Mouse (Mus musculus) gastrocnemius, postnatal 36 days (tissue): ENCODE data around the gene Ccdc60. TPM values are rescaled to one million over a fixed set of nuclear protein-coding genes. Genes with fewer than 3 reads are reported as not detected.
"Not testable (repeated sequence)": the region's sequence is repeated elsewhere in the genome, so short reads cannot be mapped to it uniquely, and the experiment has no call there.

ENCODE experiments used
- DNase-seq, 2 experiments: peaks; one replicate each; pipeline ENCODE4 v3.0.0; 2022
- intact Hi-C: fragments of 180-260 bp; cut with DNase I; formaldehyde crosslinking; loops from one replicate; pipeline ENCODE4 v1.15.1; 2025
- long read RNA-seq, 2 experiments: library from polyadenylated mRNA; stranded (forward); transcript quantifications; one replicate each; pipeline ENCODE4 v2.0.0; 2021
- total RNA-seq, 2 experiments: library from RNA; stranded (reverse); gene quantifications; 2 replicates each; pipeline ENCODE4 v1.2.3; 2021

Gene Ccdc60
- total RNA-seq: not detected
- long read RNA-seq, experiment 1, partial matches to known transcripts: 2 of 8 reads
- long read RNA-seq, experiment 1, other reads (novel, unspliced or antisense): 6 of 8 reads
- long read RNA-seq, experiment 2, partial matches to known transcripts: 0 of 3 reads
- long read RNA-seq, experiment 2, other reads (novel, unspliced or antisense): 3 of 3 reads

- DNase-seq: no peak
- intact Hi-C loops: no loop called here
Measured at GRCm38 (mm10) chr5:116288849-116289570, at the start of gene Ccdc60. Gene Ccdc60, minus strand, starts transcription at chr5:116288985.

GRCm38 (mm10) chr5:116336191-116336590 is 47.4 kb upstream of the Ccdc60 start:
- intact Hi-C loops: no loop called here
- DNase-seq: no peak

GRCm38 (mm10) chr5:116328911-116329310 is 40.1 kb upstream of the Ccdc60 start:
- intact Hi-C loops: no loop called here
- no peak for DNase-seq

GRCm38 (mm10) chr5:116323401-116323800 is 34.6 kb upstream of the Ccdc60 start:
- intact Hi-C loops: no loop called here

GRCm38 (mm10) chr5:116322365-116323027 is 33.7 kb upstream of the Ccdc60 start:
- intact Hi-C loops: no loop called here
- no peak for DNase-seq

More at GRCm38 (mm10) chr5:116323401-116323800, 34.6 kb upstream of the Ccdc60 start:
- DNase-seq: no peak

- no peak for DNase-seq
- intact Hi-C loops: no loop called here
Measured at GRCm38 (mm10) chr5:116313711-116314110, 24.9 kb upstream of the Ccdc60 start.

GRCm38 (mm10) chr5:116312111-116312737 is 23.4 kb upstream of the Ccdc60 start:
- intact Hi-C loops: no loop called here
- no peak for DNase-seq

GRCm38 (mm10) chr5:116311636-116312035 is 22.9 kb upstream of the Ccdc60 start:
- intact Hi-C loops: no loop called here
- no peak for DNase-seq

- DNase-seq: peak in 1 of 2 experiments; percentile 13
- intact Hi-C loops: no loop called here
Measured at GRCm38 (mm10) chr5:116309383-116309801, 20.6 kb upstream of the Ccdc60 start.

GRCm38 (mm10) chr5:116305557-116305956 is 16.8 kb upstream of the Ccdc60 start:
- intact Hi-C loops: no loop called here
- no peak for DNase-seq

- intact Hi-C loops, DNase-seq: not testable (repeated sequence)
Measured at GRCm38 (mm10) chr5:116305146-116305545, 16.4 kb upstream of the Ccdc60 start.

- DNase-seq: no peak
- intact Hi-C loops: no loop called here
Measured at GRCm38 (mm10) chr5:116300984-116301383, 12.2 kb upstream of the Ccdc60 start.

GRCm38 (mm10) chr5:116293501-116293900 is 4.7 kb upstream of the Ccdc60 start:
- intact Hi-C loops: no loop called here
- no peak for DNase-seq

- intact Hi-C loops: no loop called here
- no peak for DNase-seq
Measured at GRCm38 (mm10) chr5:116290584-116290983, 1.8 kb upstream of the Ccdc60 start.

GRCm38 (mm10) chr5:116289897-116290296 is 1.1 kb upstream of the Ccdc60 start:
- intact Hi-C loops: no loop called here
- no peak for DNase-seq

GRCm38 (mm10) chr5:116288183-116288582 is 602 bp downstream of the Ccdc60 start:
- intact Hi-C loops: no loop called here
- DNase-seq: no peak

- intact Hi-C loops: no loop called here
- DNase-seq: no peak
Measured at GRCm38 (mm10) chr5:116285532-116286176, 3.1 kb downstream of the Ccdc60 start.

- no peak for DNase-seq
- intact Hi-C loops: no loop called here
Measured at GRCm38 (mm10) chr5:116280518-116280917, 8.3 kb downstream of the Ccdc60 start.

GRCm38 (mm10) chr5:116278436-116278918 is 10.3 kb downstream of the Ccdc60 start:
- no peak for DNase-seq
- intact Hi-C loops: no loop called here

- DNase-seq: no peak
Measured at GRCm38 (mm10) chr5:116277951-116278350, 10.8 kb downstream of the Ccdc60 start.

More at GRCm38 (mm10) chr5:116277951-116278350, 10.8 kb downstream of the Ccdc60 start:
- intact Hi-C loops: no loop called here
